Mouse (Mus musculus) frontal cortex, adult (tissue): Measurements from ENCODE around the gene Hist1h2ao.
"Not testable (repeated sequence)": the region's sequence is repeated elsewhere in the genome, so short reads cannot be mapped to it uniquely, and the experiment has no call there.

ENCODE experiments used
- ATAC-seq: cut with Nextera tagmentation; 2 replicates; pipeline ENCODE4 v1.9.2; 2017; ENCODE audit warnings: mild to moderate bottlenecking, moderate library complexity, mixed read lengths; ENCODE audit not compliant: low TSS enrichment

The Hist1h2ao gene

DNA sequence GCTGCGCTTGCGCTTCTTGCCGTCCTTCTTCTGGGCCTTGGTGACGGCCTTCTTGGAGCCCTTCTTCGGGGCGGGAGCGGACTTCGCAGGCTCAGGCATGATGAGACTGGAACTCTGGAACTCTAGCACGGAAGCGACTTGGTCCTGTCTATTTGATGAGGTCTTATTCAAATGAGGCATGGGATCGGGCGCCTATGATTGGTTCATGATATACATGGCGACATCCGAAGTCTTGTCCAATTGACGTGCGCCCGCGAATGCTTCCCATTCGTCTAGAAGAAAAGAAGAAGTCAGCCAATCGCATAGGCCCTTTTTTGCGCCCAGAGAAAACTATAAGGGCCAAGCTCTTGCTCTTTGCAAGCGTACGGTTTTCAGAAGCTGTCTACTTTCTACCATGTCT is at the start of gene Hist1h2ao, which contains the start of gene Hist1h2bq:
Gene Hist1h2ao (plus strand): TSS at position 393 of the 400 bp plus-strand sequence.
Gene Hist1h2bq (minus strand): TSS at position 125 of the 400 bp plus-strand sequence.
- peak; percentile 99 for ATAC-seq

DNA sequence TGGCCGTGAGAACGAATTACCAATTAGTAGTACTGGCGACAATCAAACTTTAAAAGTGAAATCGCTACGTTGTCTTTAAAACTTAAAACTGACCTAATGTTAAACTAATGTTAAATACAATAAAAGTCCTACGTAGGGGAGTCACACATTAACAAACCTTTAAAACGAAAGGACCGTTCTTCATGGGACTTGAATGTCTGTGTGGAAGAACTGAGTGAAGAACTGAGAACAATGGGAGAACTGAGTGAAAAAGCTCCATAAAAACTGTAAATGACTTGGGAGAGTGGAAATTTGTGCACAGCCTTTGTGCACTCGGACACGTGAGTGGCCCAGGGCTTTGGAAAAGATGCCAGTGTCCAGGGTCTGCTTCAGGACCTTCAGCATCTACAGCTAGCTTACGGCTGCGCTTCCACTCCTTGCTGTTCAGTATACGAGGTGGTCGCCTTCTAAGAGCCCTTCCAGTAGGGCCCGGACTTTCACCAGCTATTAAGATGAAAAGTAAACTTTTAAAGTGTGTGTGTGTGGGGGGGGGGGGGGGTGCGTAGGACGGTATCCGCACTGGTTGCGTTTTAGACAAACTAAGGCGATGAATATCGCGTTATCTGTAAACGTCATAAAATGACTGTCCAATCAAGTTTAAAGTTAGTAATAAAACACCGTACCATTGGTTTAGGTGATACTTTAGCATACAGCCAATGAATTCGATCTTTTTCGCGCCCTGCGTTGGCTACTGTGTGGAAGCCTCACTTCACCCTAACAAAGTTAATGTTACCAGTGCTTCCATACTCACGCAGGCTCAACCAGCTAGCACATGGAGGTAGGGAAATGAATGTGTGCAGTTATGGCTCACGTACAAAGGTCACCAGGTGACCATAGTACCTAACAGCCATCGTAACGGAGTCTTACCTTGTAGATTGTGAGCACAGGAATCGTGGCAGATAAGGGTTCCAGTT is 31.2 kb upstream of the Hist1h2ao start:
- ATAC-seq: peak; percentile 92

DNA sequence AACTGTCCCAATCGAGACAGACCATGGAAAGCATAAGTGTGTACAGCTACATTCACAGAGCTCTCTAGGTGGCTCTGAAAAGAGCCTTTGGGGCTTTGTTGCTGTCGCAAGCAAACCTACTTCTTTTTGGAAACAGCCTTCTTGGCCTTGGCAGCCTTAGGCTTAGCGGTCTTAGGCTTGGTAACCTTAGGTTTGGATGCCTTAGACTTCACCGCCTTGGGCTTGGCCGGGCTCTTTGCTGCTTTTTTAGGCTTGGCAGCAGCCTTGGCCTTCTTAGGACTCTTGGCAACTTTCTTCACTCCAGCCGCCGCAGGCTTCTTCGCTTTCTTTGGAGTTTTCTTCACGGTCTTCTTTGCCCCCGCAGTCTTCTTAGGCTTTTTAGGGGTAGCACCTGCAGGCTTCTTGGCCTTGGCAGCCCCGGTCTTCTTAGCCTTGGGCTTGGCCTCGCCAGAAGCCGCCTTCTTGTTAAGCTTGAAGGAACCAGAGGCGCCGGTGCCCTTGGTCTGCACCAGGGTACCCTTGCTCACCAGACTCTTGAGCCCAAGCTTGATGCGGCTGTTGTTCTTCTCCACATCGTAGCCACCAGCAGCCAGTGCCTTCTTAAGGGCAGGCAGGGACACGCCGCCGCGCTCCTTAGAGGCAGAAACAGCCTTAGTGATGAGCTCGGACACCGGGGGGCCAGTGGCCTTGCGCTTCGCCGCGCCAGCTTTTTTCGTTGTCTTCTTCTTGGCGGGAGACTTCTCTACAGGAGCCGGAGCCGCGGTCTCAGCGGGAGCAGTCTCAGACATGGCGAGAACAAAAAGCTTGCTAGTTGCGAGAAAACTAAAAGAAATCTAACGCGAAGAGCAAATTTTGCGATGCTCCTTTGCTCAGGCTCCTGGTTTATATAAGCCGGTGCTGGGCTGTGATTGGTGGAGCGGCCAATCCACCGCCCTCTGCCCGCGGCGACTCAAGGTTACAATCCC is 30.2 kb upstream of the Hist1h2ao start, which contains the start of gene Hist1h1b:
Gene Hist1h1b (minus strand): TSS at position 859 of the 965 bp plus-strand sequence.
- ATAC-seq: peak; percentile 66

DNA sequence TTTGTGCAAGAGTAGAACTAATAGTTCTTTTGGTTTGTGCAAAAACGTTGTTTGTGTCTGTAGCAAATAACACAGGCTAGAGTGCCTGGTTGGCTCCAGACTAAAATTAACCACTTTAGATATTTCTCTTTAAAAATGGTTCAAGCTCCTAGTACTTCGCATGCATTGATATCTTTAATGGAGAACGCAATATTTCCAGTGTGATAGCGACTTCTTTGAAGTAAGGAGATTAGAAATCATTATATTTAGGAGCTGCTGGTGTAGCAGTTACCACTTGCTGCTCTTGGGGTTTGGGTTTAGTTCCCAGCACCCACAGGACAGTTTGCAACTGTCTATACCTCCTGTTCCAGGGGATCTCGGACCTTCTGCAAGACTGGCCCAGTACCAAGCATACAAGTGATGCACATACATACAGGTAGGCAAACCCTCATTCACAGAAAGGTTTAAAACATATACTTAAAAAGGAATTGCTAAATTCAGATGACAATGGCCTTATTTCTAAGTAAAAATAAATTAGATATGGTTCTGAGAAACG is 29.2 kb upstream of the Hist1h2ao start:
- ATAC-seq: no peak

DNA sequence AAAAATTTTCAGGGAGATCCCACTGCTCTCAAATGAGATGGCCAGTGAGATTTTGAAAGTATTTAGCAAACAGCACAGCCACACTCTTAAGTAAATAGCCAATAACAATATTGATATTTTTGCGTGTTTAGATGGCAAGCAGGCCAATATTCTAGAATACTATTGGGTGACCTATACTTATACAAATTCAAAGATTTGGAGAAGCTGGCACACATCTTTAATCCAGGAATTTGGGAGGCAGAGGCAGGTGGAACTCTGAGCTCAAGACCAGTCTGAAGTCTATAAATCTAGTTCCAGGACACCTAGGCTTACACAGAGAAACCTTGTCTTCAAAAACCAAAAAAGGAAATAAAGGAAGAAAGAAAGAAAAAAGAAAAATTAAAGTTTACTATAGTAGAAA is 28.6 kb upstream of the Hist1h2ao start:
- no peak for ATAC-seq

DNA sequence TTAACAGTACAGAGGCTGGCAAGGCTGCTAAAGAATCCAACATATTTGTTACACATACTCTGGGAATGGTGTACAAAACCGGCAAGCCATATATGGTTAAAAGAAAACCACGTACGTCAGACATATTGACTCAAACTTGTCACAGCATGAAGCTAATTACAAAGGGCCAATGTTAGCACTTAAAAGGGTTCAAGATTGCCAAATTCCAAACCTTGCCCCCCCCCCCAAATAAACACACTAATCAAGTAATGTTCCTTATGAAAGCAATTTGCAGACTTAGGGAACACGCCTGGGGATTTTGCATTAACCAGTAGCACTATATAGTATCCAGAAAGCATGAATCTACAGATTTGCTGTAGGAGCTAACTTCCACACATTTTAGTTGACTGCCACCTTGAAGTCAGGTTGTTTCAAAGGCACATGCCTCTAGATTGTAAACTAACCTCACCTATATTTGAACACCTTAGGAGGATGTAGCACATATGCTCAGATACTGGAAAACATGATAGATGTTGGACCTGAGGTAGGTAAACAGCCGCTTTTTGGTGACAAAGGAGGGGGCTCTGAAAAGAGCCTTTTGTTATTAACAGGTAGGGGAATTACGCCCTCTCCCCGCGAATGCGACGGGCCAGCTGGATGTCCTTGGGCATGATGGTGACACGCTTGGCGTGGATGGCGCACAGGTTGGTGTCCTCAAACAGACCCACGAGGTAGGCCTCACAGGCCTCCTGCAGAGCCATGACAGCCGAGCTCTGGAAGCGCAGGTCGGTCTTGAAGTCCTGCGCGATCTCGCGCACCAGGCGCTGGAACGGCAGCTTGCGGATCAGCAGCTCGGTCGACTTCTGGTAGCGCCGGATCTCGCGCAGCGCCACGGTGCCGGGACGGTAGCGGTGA is 27.7 kb upstream of the Hist1h2ao start:
- not testable (repeated sequence) for ATAC-seq

DNA sequence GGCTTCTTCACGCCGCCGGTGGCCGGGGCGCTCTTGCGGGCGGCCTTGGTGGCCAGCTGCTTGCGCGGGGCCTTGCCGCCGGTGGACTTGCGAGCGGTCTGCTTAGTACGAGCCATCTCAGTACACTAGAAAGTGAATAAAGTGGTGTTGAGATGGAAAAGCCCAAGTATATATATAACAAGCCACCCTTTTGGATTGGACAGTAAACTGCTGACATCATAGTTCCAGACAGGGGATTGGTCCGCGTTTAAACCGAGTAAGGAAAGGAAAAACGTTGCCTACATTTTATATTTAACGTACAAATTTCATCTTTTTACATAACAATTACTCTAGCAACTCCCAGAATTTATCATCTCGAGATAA is 27.0 kb upstream of the Hist1h2ao start, which contains the start of gene Hist1h3i:
Gene Hist1h3i (minus strand): TSS at position 116 of the 363 bp plus-strand sequence.
- peak; percentile 75 for ATAC-seq

DNA sequence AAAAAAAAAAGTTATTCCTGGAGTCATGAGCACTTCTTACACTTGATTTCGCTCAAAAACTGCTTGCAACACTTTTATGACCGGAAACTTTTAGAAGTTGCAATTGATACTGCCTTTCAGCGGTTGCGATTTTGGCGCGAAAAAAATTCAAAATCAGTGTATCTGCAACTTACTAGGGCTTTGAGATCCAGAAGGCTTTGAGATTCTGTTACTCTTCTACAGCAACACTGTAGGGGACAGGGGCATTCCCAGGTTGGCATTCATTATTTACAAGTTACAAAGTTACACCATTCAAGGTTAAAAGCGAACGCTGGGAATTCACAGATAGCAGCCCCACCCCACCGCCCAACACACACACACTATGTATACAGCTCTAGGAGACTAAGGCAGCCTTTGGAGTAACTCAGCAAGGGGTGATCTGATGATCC is 26.5 kb upstream of the Hist1h2ao start:
- ATAC-seq: no peak

DNA sequence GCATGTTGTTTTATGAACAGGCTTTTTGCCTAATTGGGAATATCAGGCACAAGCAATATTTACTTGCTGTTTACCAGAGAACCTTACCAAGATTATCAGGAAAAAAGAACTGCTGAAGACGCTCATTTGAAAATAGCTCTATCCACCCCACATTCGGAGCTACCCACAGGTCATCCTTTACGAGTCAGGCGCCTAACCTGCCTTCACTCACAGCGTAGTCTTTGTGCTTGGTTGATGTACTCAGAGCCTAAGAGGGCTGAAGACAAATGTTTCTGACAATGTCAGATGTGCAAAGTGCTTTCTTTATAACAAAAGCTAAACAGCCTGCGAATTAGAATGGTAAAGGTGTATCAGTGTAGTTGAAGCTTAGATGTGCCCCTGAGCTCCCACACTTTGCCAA is 26.0 kb upstream of the Hist1h2ao start:
- no peak for ATAC-seq

DNA sequence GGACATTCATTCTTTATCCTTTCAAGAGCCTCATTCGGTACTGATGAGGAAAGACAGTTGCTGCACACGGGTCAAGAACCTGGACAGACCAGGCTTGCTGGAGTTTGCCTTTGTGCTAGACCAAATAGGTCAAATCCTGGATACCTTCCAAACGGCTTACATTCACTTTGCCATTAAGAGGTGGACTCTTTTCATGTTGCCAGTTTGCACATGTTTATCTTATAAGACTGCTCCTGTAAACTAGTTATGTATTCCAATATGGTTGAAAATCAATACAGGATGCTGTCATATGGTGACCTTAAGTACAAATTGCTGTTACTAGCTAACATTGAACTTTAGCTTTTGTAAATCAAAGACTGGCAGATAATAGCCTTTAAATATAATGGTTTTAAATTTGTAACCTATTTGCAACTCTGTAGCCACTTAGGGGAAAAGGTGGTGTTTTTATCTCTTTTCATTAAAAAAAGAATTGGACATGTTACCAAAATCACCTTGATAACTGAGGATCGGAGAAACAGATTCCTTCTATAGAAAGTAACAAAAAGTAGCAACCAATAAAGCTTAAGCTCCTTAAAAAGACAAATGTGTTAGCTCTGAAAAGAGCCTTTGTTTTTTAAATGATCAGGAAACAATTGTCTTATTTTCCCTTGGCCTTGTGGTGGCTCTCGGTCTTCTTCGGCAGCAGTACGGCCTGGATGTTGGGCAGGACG is 23.9 kb upstream of the Hist1h2ao start:
- no peak for ATAC-seq

DNA sequence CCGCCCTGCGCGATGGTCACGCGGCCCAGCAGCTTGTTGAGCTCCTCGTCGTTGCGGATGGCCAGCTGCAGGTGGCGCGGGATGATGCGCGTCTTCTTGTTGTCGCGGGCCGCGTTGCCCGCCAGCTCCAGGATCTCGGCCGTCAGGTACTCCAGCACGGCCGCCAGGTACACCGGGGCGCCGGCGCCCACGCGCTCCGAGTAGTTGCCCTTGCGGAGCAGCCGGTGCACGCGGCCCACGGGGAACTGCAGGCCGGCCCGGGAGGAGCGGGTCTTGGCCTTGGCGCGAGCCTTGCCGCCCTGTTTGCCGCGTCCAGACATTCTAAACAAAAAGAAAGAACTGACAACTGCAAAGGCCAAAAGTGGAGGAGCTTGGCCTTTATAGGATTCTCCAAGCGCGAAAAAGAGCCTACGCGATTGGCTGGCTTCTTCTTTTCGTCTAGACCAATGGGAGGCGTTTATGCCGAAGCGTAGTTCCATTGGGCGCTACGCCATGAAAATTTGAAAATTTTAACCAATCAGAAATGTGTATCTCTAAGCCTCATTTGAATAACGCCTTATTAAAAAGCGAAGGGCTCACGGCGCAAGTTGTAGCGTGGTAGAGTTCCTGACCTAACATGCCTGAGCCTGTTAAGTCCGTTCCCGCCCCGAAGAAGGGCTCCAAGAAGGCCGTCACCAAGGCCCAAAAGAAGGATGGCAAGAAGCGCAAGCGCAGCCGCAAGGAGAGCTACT is 23.2 kb upstream of the Hist1h2ao start, which contains the start of the genes Hist1h2an and Hist1h2bp:
Gene Hist1h2an (minus strand): TSS at position 320 of the 731 bp plus-strand sequence.
Gene Hist1h2bp (plus strand): TSS at position 563 of the 731 bp plus-strand sequence.
- peak; percentile 97 for ATAC-seq

DNA sequence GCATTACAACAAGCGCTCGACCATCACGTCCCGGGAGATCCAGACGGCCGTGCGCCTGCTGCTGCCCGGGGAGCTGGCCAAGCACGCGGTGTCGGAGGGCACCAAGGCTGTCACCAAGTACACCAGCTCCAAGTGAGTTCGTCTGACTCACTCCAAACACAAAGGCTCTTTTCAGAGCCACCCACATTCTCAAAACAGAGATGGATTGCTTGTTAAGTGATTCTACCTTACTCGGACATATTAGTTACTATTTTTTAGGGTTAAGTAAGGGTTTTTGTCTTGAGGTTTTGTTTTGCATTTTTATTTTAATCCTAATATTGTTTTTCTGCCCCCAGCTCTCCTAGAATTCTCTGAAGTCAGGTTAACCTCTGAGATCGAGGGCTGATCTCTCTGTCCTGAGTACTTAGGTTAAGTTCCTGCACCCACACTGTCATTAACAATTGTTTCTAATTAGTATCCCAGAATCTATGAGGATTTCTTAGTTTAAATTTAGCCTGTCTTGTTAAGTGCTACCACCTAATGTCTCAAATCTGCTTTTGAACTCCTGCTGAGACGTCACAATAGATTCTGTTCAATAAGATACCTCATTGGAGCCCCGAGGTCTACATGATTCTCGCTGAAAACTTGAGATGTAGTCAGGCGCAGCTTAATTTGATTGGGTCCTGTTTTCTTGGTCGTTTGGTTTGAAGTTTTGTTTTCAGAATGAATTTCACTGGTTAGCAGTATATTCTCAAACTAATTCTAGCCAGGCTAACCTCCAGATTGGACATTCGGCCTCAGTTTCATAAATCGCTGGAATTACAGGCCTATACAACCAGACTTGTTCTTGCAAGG is 22.3 kb upstream of the Hist1h2ao start:
- no peak for ATAC-seq

DNA sequence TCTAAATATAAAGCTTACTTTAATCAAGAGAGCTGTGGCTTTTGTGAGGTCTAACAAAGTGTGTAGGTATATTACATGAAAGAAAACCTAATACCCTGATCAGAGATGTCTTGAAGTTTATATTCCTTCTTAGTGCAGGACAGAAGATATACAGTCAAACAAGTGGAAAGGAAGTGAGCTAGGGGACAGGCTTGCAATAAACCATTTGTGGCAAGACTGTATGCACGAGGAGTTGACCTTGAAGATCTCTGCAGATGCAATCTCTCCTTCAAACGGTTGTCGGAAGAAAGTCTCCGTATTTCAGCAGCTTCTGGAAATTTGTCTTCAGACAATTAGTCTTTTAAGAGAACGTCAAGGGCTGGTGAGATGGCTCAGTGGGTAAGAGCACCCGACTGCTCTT is 20.3 kb upstream of the Hist1h2ao start:
- no peak for ATAC-seq

DNA sequence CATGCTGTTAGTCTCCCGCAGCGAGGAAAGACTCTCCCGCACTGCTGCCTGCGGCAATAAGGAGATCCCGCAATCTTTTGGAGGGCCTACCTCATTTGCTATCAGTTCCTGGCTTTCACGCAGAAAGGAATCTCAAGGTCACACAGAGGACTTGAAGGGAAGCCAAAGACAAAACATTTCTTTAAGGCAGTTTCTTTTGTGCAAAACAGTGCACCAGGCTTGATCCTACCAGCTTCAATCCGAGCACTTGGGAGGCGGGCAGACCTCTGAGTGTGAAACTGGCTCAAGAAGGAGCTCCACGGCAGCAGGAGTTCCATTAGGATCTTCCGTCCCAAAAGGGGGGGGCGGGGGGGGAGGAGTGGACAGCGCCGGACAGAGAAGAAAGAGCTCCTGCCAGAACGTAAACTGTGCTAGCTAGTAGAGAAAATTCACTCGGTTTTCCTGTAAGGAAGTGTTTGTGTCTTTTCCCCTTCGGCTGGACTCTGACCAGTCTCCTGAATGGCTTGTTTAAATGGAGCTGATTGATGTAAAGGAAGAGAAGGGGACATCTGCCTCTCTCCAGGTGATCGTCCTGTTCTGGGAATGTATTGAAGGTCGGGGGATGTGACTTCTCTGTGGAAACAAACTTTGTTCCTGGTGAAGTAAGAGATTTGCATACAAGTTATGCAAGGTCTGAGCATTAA is 19.5 kb upstream of the Hist1h2ao start:
- no peak for ATAC-seq

DNA sequence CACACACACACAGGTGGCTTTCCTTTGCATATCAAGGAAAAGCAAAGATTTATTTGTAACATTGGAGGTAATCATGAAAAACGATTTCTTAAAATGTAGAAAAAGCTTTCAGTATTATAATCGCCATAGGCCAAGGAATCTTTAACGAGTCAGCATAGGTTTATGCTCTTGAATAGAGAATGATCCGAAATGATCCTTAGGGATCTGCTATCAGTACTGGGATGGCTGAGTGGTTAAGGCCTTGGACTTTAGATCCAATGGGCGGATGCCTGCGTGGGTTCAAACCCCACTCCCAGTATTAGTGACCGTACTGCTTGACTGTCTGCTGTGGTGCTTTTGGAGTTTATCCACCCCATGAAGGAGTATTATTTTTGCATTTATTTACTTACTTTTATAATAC is 14.7 kb upstream of the Hist1h2ao start:
- no peak for ATAC-seq

DNA sequence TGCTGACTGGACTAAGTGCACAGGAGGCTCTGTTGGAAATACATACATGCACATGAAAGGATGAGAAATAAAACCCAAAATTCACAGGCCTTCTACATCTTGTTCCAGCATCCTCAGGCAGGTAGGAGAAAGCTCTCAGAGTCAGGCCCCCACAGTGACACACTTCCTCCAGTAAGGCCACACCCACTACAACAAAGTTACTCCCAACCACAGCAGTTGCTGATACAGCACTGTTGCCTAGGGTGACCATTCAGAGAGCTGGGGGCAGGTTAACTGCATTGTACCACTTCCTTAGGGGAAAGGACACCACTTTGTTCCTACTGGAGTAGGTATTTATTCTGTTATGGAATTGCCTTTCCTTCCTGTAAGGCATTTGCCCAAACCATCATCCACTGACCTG is 13.1 kb upstream of the Hist1h2ao start:
- ATAC-seq: not testable (repeated sequence)

DNA sequence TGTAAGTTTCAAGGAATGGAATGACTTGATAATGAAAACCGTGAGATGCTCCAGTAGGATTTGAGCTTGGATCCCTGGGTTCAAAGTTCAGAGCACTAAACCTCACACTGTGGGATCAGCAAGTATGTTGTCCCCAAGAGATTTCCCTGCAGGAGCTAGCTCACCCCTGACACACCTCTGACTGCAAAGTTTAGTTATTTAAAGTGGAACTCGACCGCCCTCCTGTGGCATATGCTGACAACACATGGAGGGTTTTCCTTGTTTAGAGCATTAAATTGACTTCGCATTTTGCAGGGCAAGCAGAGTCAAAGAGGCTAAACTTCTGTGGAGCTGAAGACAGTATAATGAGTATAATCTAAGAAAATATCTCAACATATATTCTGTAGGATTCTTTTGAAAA is 7.2 kb upstream of the Hist1h2ao start:
- peak; percentile 85 for ATAC-seq

DNA sequence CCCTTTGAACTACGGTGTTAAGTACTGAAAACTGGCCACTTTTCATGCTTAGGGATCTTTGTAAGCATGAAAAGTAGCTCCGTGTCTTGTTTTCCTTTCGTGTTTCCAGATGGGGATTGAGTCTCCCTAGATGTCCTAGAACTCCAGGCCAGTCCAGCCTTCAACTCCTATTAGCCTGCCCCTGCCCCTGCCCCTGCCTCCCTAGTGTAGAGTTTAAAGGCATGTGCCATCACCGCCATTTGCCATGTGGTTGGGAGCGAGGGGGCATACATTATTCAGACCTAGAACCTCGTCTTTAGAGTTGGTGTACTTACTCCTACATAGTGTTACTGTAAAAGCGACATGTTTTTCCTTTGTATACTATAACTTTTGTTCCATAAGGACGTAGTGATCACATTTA is 809 bp downstream of the Hist1h2ao start:
- ATAC-seq: peak; percentile 29
